Mouse (Mus musculus) forebrain, embryonic 13.5 days (tissue): Measurements from ENCODE around the gene Pdxp. TPM values are rescaled to one million over a fixed set of nuclear protein-coding genes. Genes with fewer than 3 reads are reported as not detected.

Experiments used
- ATAC-seq: fragments of 200-750 bp; cut with Nextera tagmentation; 2 replicates; pipeline ENCODE4 v1.8.0; 2017
- H3K27ac ChIP-seq: fragments of 300-500 bp; sonication (generic); 2 replicates; pipeline ENCODE4 v1.5.1; 2015; ENCODE audit warnings: inconsistent platforms, mild to moderate bottlenecking, moderate library complexity
- H3K27me3 ChIP-seq: fragments of 300-500 bp; sonication (generic); 2 replicates; pipeline ENCODE4 v1.6.1; 2015; ENCODE audit warnings: mild to moderate bottlenecking, inconsistent platforms
- H3K36me3 ChIP-seq: fragments of 300-500 bp; sonication (generic); 2 replicates; pipeline ENCODE4 v1.6.1; 2015; ENCODE audit warnings: mild to moderate bottlenecking, inconsistent platforms; ENCODE audit not compliant: poor library complexity, severe bottlenecking
- H3K4me1 ChIP-seq: fragments of 300-500 bp; sonication (generic); 2 replicates; pipeline ENCODE4 v1.6.1; 2015; ENCODE audit warnings: inconsistent platforms
- H3K4me2 ChIP-seq: fragments of 300-500 bp; sonication (generic); 2 replicates; pipeline ENCODE4 v1.6.1; 2015; ENCODE audit warnings: inconsistent platforms, mild to moderate bottlenecking, moderate library complexity
- H3K4me3 ChIP-seq: fragments of 300-500 bp; sonication (generic); 2 replicates; pipeline ENCODE4 v1.5.1; 2015; ENCODE audit warnings: mild to moderate bottlenecking, inconsistent platforms
- H3K9ac ChIP-seq: fragments of 300-500 bp; sonication (generic); 2 replicates; pipeline ENCODE4 v1.6.1; 2015; ENCODE audit warnings: mild to moderate bottlenecking, inconsistent platforms
- H3K9me3 ChIP-seq: fragments of 300-500 bp; sonication (generic); replicated peaks from 2 replicates; pipeline ENCODE4 v1.6.1; 2016; ENCODE audit warnings: inconsistent platforms
- WGBS: fragments of 180-500 bp; shearing (Covaris S2); methylation state at CpG from one replicate; pipeline ENCODE4 v1.1.7; 2015; 5-methylcytosine and 5-hydroxymethylcytosine counted together
- polyA plus RNA-seq: library from polyadenylated mRNA; unstranded; fragments of >200 nt; fragmentation: Nextera tagmentation; extraction: Ambion mirVana; gene quantifications from 2 replicates; pipeline ENCODE4 v1.2.1, GENCODE M21; 2015

Pdxp gene
- polyA plus RNA-seq, 1 experiment from 2014 or later: 54.4 TPM

- ATAC-seq: peak; percentile 91
- H3K4me1 ChIP-seq: peaks cover 19% of the 10 kb centered on the region
- H3K9ac ChIP-seq: peak within 1 kb of the TSS; percentile 77
- H3K27ac ChIP-seq: peak within 1 kb of the TSS; percentile 82
- WGBS: 0% methylated on average over 41 of the region's 42 CpGs
- H3K27me3 ChIP-seq: peaks cover 3% of the 10 kb centered on the region; the same call in 1 of the 2 replicates
- H3K36me3 ChIP-seq: peaks cover 32% of the 10 kb centered on the region
- H3K9me3 ChIP-seq: no peaks in the 10 kb centered on the region
- H3K4me3 ChIP-seq: peak within 1 kb of the TSS; percentile 60
- peak within 1 kb of the TSS; percentile 86 for H3K4me2 ChIP-seq
These were observed 21.1 kb downstream of the Pdxp start, which contains the start of gene Nol12 for GRCm38 (mm10) chr15:78934784-78935320. TSS of gene Nol12 (plus strand) at chr15:78934933.

GRCm38 (mm10) chr15:78936403-78936802 lies 22.7 kb downstream of the Pdxp start:
- H3K9me3 ChIP-seq: no peaks in the 10 kb centered on the region
- 94% methylated on average over 12 of the region's 12 CpGs for WGBS
- no peak overlapping the region for H3K27ac ChIP-seq
- H3K9ac ChIP-seq: peak overlapping the region; percentile 77; the same call in 1 of the 2 replicates
- H3K4me3 ChIP-seq: peak overlapping the region; percentile 60; the same call in 1 of the 2 replicates
- peaks cover 48% of the 10 kb centered on the region for H3K36me3 ChIP-seq
- ATAC-seq: no peak
- peaks cover 19% of the 10 kb centered on the region for H3K4me1 ChIP-seq
- peak overlapping the region; percentile 86; the same call in 1 of the 2 replicates for H3K4me2 ChIP-seq
- peaks cover 3% of the 10 kb centered on the region; the same call in 1 of the 2 replicates for H3K27me3 ChIP-seq

- no peaks in the 10 kb centered on the region for H3K9me3 ChIP-seq
- H3K27ac ChIP-seq: no peak overlapping the region
- no peak overlapping the region for H3K4me2 ChIP-seq
- H3K4me1 ChIP-seq: peaks cover 19% of the 10 kb centered on the region
- no peak overlapping the region for H3K9ac ChIP-seq
- no peak overlapping the region for H3K4me3 ChIP-seq
- ATAC-seq: no peak
- peaks cover 3% of the 10 kb centered on the region; the same call in 1 of the 2 replicates for H3K27me3 ChIP-seq
- peaks cover 54% of the 10 kb centered on the region for H3K36me3 ChIP-seq
- WGBS: 89% methylated on average over 10 of the region's 10 CpGs
These were observed 23.6 kb downstream of the Pdxp start for GRCm38 (mm10) chr15:78937311-78937710.

- H3K4me2 ChIP-seq: no peak overlapping the region
- H3K4me3 ChIP-seq: no peak overlapping the region
- H3K9ac ChIP-seq: no peak overlapping the region
- H3K4me1 ChIP-seq: peaks cover 24% of the 10 kb centered on the region
- H3K9me3 ChIP-seq: no peaks in the 10 kb centered on the region
- no peak for ATAC-seq
- whole genome bisulfite sequencing: 83% methylated on average over 2 of the region's 2 CpGs
- H3K36me3 ChIP-seq: peaks cover 54% of the 10 kb centered on the region
- peaks cover 3% of the 10 kb centered on the region; the same call in 1 of the 2 replicates for H3K27me3 ChIP-seq
- H3K27ac ChIP-seq: no peak overlapping the region
These were observed 24.2 kb downstream of the Pdxp start for GRCm38 (mm10) chr15:78937963-78938362.

GRCm38 (mm10) chr15:78940325-78940724 lies 26.6 kb downstream of the Pdxp start:
- 96% methylated on average over 13 of the region's 13 CpGs for WGBS
- peaks cover 54% of the 10 kb centered on the region for H3K36me3 ChIP-seq

GRCm38 (mm10) chr15:78942663-78943062 lies 28.9 kb downstream of the Pdxp start:
- H3K9me3 ChIP-seq: no peaks in the 10 kb centered on the region
- peaks cover 44% of the 10 kb centered on the region for H3K36me3 ChIP-seq
- peak overlapping the region; percentile 16; the same call in 1 of the 2 replicates for H3K4me3 ChIP-seq
- H3K27ac ChIP-seq: no peak overlapping the region
- peak; percentile 40 for ATAC-seq
- H3K9ac ChIP-seq: peak overlapping the region; percentile 39; the same call in 1 of the 2 replicates
- H3K4me2 ChIP-seq: peak overlapping the region; percentile 47
- whole genome bisulfite sequencing: 6% methylated on average over 9 of the region's 9 CpGs
- H3K27me3 ChIP-seq: no peaks in the 10 kb centered on the region
- H3K4me1 ChIP-seq: peaks cover 23% of the 10 kb centered on the region

More at GRCm38 (mm10) chr15:78940325-78940724, 26.6 kb downstream of the Pdxp start:
- Histone ChIP-seq H3K27ac (no peak overlapping the region), H3K4me2 (no peak overlapping the region), H3K9ac (no peak overlapping the region), H3K4me1 (peaks cover 24% of the 10 kb centered on the region), H3K27me3 (no peaks in the 10 kb centered on the region), H3K4me3 (no peak overlapping the region), H3K9me3 (no peaks in the 10 kb centered on the region)
- ATAC-seq: no peak

GRCm38 (mm10) chr15:78946232-78946631 lies 32.5 kb downstream of the Pdxp start:
- no peak for ATAC-seq
- Histone ChIP-seq H3K4me2 (no peak overlapping the region), H3K27ac (no peak overlapping the region), H3K36me3 (peaks cover 19% of the 10 kb centered on the region), H3K9ac (no peak overlapping the region; the same call in 1 of the 2 replicates), H3K9me3 (no peaks in the 10 kb centered on the region), H3K4me1 (peaks cover 36% of the 10 kb centered on the region), H3K27me3 (no peaks in the 10 kb centered on the region), H3K4me3 (no peak overlapping the region)
- WGBS: 38% methylated on average over 7 of the region's 7 CpGs

- Histone ChIP-seq H3K4me1 (peaks cover 33% of the 10 kb centered on the region), H3K4me2 (peak within 1 kb of the TSS; percentile 66), H3K27me3 (no peaks in the 10 kb centered on the region), H3K9me3 (no peaks in the 10 kb centered on the region), H3K27ac (peak within 1 kb of the TSS; percentile 55), H3K36me3 (peaks cover 25% of the 10 kb centered on the region), H3K4me3 (peak within 1 kb of the TSS; percentile 59), H3K9ac (peak within 1 kb of the TSS; percentile 70)
- WGBS: under 1% methylated on average over 24 of the region's 24 CpGs
- peak; percentile 98 for ATAC-seq
These were observed 33.9 kb downstream of the Pdxp start, which contains the start of gene Triobp for GRCm38 (mm10) chr15:78947657-78948056. TSS of gene Triobp (plus strand) at chr15:78947724.

- H3K9me3 ChIP-seq: no peaks in the 10 kb centered on the region
- ATAC-seq: peak; percentile 30; the same call in 1 of the 2 replicates
- peaks cover 31% of the 10 kb centered on the region for H3K36me3 ChIP-seq
- peak overlapping the region; percentile 59 for H3K4me3 ChIP-seq
- under 1% methylated on average over 11 of the region's 11 CpGs for WGBS
- peak overlapping the region; percentile 55 for H3K27ac ChIP-seq
- H3K9ac ChIP-seq: peak overlapping the region; percentile 70
- H3K27me3 ChIP-seq: no peaks in the 10 kb centered on the region
- H3K4me2 ChIP-seq: peak overlapping the region; percentile 66
- peaks cover 30% of the 10 kb centered on the region for H3K4me1 ChIP-seq
These were observed 34.5 kb downstream of the Pdxp start for GRCm38 (mm10) chr15:78948152-78948725.

GRCm38 (mm10) chr15:78948883-78949282 lies 35.2 kb downstream of the Pdxp start:
- no peak overlapping the region for H3K9ac ChIP-seq
- no peak overlapping the region for H3K27ac ChIP-seq
- peaks cover 30% of the 10 kb centered on the region for H3K4me1 ChIP-seq
- ATAC-seq: no peak
- 99% methylated on average over 3 of the region's 3 CpGs for WGBS
- H3K4me2 ChIP-seq: peak overlapping the region; percentile 66
- no peaks in the 10 kb centered on the region for H3K27me3 ChIP-seq
- peak overlapping the region; percentile 59 for H3K4me3 ChIP-seq
- H3K9me3 ChIP-seq: no peaks in the 10 kb centered on the region
- peaks cover 37% of the 10 kb centered on the region for H3K36me3 ChIP-seq

GRCm38 (mm10) chr15:78955663-78956062 lies 41.9 kb downstream of the Pdxp start:
- Histone ChIP-seq H3K36me3 (peaks cover 83% of the 10 kb centered on the region), H3K9me3 (no peaks in the 10 kb centered on the region), H3K4me3 (no peak overlapping the region), H3K9ac (no peak overlapping the region), H3K27me3 (no peaks in the 10 kb centered on the region), H3K4me2 (no peak overlapping the region), H3K4me1 (peaks cover 4% of the 10 kb centered on the region; the same call in 1 of the 2 replicates), H3K27ac (no peak overlapping the region)
- ATAC-seq: no peak
- WGBS: 86% methylated on average over 3 of the region's 3 CpGs

- WGBS: 88% methylated on average over 4 of the region's 4 CpGs
- Histone ChIP-seq H3K27me3 (no peaks in the 10 kb centered on the region), H3K9me3 (no peaks in the 10 kb centered on the region), H3K27ac (no peak overlapping the region), H3K9ac (no peak overlapping the region), H3K4me2 (no peak overlapping the region), H3K36me3 (peaks cover 83% of the 10 kb centered on the region), H3K4me3 (no peak overlapping the region), H3K4me1 (no peaks in the 10 kb centered on the region)
- ATAC-seq: no peak
These were observed 42.6 kb downstream of the Pdxp start for GRCm38 (mm10) chr15:78956351-78956750.
